Mouse (Mus musculus) kidney, embryonic 14.5 days (tissue): ENCODE results near the gene Rwdd2b. TPM values are rescaled to one million over a fixed set of nuclear protein-coding genes. Genes with fewer than 3 reads are reported as not detected.
A peak's percentile ranks its signal among the peaks of the same experiment; 100 is the strongest.

ENCODE experiments used
- ATAC-seq: fragments of 200-750 bp; cut with Nextera tagmentation; 2 replicates; pipeline ENCODE4 v1.8.0; 2017; ENCODE audit warnings: moderate number of reproducible peaks, mild to moderate bottlenecking, moderate TSS enrichment, moderate library complexity; ENCODE audit not compliant: low FRiP score, low TSS enrichment
- H3K27ac ChIP-seq: fragments of 300-500 bp; sonication (generic); 2 replicates; pipeline ENCODE4 v1.5.1; 2014; ENCODE audit warnings: low read depth, mild to moderate bottlenecking, low read length, moderate library complexity, mixed read lengths
- H3K27me3 ChIP-seq: fragments of 300-500 bp; sonication (generic); 2 replicates; pipeline ENCODE4 v1.6.1; 2014; ENCODE audit warnings: mild to moderate bottlenecking, low read length; ENCODE audit not compliant: control insufficient read depth, insufficient read depth
- H3K36me3 ChIP-seq: fragments of 300-500 bp; sonication (generic); 2 replicates; pipeline ENCODE4 v1.6.1; 2014; ENCODE audit warnings: low read length, mixed read lengths; ENCODE audit not compliant: control insufficient read depth, insufficient read depth
- H3K4me1 ChIP-seq: fragments of 300-500 bp; sonication (generic); 2 replicates; pipeline ENCODE4 v1.6.1; 2014; ENCODE audit warnings: low read length, mixed read lengths; ENCODE audit not compliant: control insufficient read depth, insufficient read depth
- H3K4me2 ChIP-seq: fragments of 300-500 bp; sonication (generic); replicated peaks from 2 replicates; pipeline ENCODE4 v1.6.1; 2014; ENCODE audit warnings: low read depth, mild to moderate bottlenecking, low read length
- H3K4me3 ChIP-seq: fragments of 300-500 bp; sonication (generic); 2 replicates; pipeline ENCODE4 v1.5.1; 2014; ENCODE audit warnings: mild to moderate bottlenecking, low read length
- H3K9ac ChIP-seq: fragments of 300-500 bp; sonication (generic); 2 replicates; pipeline ENCODE4 v1.6.1; 2014; ENCODE audit warnings: low read depth, mild to moderate bottlenecking, low read length, moderate library complexity
- H3K9me3 ChIP-seq: fragments of 300-500 bp; sonication (generic); 2 replicates; pipeline ENCODE4 v1.6.1; 2016; ENCODE audit warnings: low read length; ENCODE audit not compliant: control insufficient read depth
- WGBS: fragments of 180-500 bp; shearing (Covaris S2); extraction: QIAGEN DNeasy Blood & Tissue Kit; methylation state at CpG from one replicate; pipeline ENCODE4 v1.1.7; 2014; 5-methylcytosine and 5-hydroxymethylcytosine counted together
- polyA plus RNA-seq: library from polyadenylated mRNA; unstranded; fragments of >200 nt; fragmentation: Nextera tagmentation; extraction: Ambion mirVana; gene quantifications from 2 replicates; pipeline ENCODE4 v1.2.1, GENCODE M21; 2014

The Rwdd2b gene
- 9.5 and 13.7 TPM in 2 replicates for polyA plus RNA-seq

- WGBS = under 1% methylated on average over 38 of the region's 38 CpGs
- Histone ChIP-seq H3K9ac (peak within 1 kb of the TSS; percentile 64), H3K9me3 (no peaks in the 10 kb centered on the region), H3K4me3 (peak within 1 kb of the TSS; percentile 53), H3K36me3 (no peaks in the 10 kb centered on the region), H3K4me2 (peak within 1 kb of the TSS; percentile 71), H3K4me1 (peaks cover 9% of the 10 kb centered on the region; the same call in 1 of the 2 replicates), H3K27ac (peak within 1 kb of the TSS; percentile 38; the same call in 1 of the 2 replicates), H3K27me3 (no peaks in the 10 kb centered on the region)
- peak; percentile 98 for ATAC-seq
Observed at GRCm38 (mm10) chr16:87440184-87440686, at the start of gene Rwdd2b. Rwdd2b (minus strand) TSS chr16:87440573.

GRCm38 (mm10) chr16:87488605-87489004, 48.2 kb upstream of the Rwdd2b start:
- Histone ChIP-seq H3K27me3 (no peaks in the 10 kb centered on the region), H3K4me2 (no peak overlapping the region)
- no peak for ATAC-seq

GRCm38 (mm10) chr16:87486739-87487138, 46.4 kb upstream of the Rwdd2b start:
- Histone ChIP-seq H3K9me3 (no peaks in the 10 kb centered on the region), H3K4me3 (no peak overlapping the region), H3K27me3 (no peaks in the 10 kb centered on the region), H3K4me1 (no peaks in the 10 kb centered on the region), H3K27ac (no peak overlapping the region), H3K9ac (no peak overlapping the region), H3K36me3 (peaks cover 95% of the 10 kb centered on the region), H3K4me2 (no peak overlapping the region)
- 91% methylated on average over 5 of the region's 5 CpGs for WGBS
- no peak for ATAC-seq

More at GRCm38 (mm10) chr16:87488605-87489004, 48.2 kb upstream of the Rwdd2b start:
- no peaks in the 10 kb centered on the region for H3K9me3 ChIP-seq
- no peak overlapping the region for H3K4me3 ChIP-seq
- H3K27ac ChIP-seq = no peak overlapping the region
- 86% methylated on average over 2 of the region's 2 CpGs for WGBS
- H3K4me1 ChIP-seq = no peaks in the 10 kb centered on the region
- no peak overlapping the region for H3K9ac ChIP-seq
- H3K36me3 ChIP-seq = peaks cover 96% of the 10 kb centered on the region

GRCm38 (mm10) chr16:87484367-87484766, 44.0 kb upstream of the Rwdd2b start:
- Histone ChIP-seq H3K4me3 (no peak overlapping the region), H3K4me1 (no peaks in the 10 kb centered on the region), H3K27me3 (no peaks in the 10 kb centered on the region), H3K36me3 (peaks cover 86% of the 10 kb centered on the region), H3K9me3 (no peaks in the 10 kb centered on the region), H3K27ac (no peak overlapping the region), H3K4me2 (no peak overlapping the region), H3K9ac (no peak overlapping the region)
- ATAC-seq = peak; percentile 52; the same call in 1 of the 2 replicates
- WGBS = 91% methylated on average over 5 of the region's 5 CpGs

GRCm38 (mm10) chr16:87470579-87470978, 30.2 kb upstream of the Rwdd2b start:
- H3K27me3 ChIP-seq = no peaks in the 10 kb centered on the region
- no peak for ATAC-seq
- H3K9me3 ChIP-seq = no peaks in the 10 kb centered on the region
- no peak overlapping the region for H3K4me2 ChIP-seq
- H3K9ac ChIP-seq = no peak overlapping the region
- H3K36me3 ChIP-seq = peaks cover 72% of the 10 kb centered on the region
- no peak overlapping the region for H3K27ac ChIP-seq
- H3K4me3 ChIP-seq = no peak overlapping the region
- 89% methylated on average over 4 of the region's 4 CpGs for WGBS
- H3K4me1 ChIP-seq = no peaks in the 10 kb centered on the region

GRCm38 (mm10) chr16:87458752-87459151, 18.4 kb upstream of the Rwdd2b start:
- 96% methylated on average over 3 of the region's 3 CpGs for WGBS
- Histone ChIP-seq H3K27ac (no peak overlapping the region), H3K9ac (no peak overlapping the region), H3K4me2 (no peak overlapping the region), H3K4me1 (peaks cover 12% of the 10 kb centered on the region; the same call in 1 of the 2 replicates), H3K36me3 (peaks cover 36% of the 10 kb centered on the region), H3K4me3 (no peak overlapping the region), H3K27me3 (no peaks in the 10 kb centered on the region), H3K9me3 (no peaks in the 10 kb centered on the region)
- no peak for ATAC-seq

- Histone ChIP-seq H3K27me3 (no peaks in the 10 kb centered on the region), H3K4me3 (peak overlapping the region; percentile 94), H3K27ac (peak overlapping the region; percentile 63; the same call in 1 of the 2 replicates), H3K9ac (peak overlapping the region; percentile 90), H3K36me3 (peaks cover 8% of the 10 kb centered on the region; the same call in 1 of the 2 replicates), H3K4me2 (peak overlapping the region; percentile 79), H3K4me1 (peaks cover 12% of the 10 kb centered on the region; the same call in 1 of the 2 replicates), H3K9me3 (no peaks in the 10 kb centered on the region)
- under 1% methylated on average over 38 of the region's 38 CpGs for WGBS
- ATAC-seq = no peak
Observed at GRCm38 (mm10) chr16:87455180-87455611, 14.8 kb upstream of the Rwdd2b start.

GRCm38 (mm10) chr16:87454419-87455179, 14.2 kb upstream of the Rwdd2b start, which contains the start of gene Usp16:
Usp16 (plus strand) TSS chr16:87454703.
- peak; percentile 98 for ATAC-seq
- Histone ChIP-seq H3K4me1 (peaks cover 12% of the 10 kb centered on the region; the same call in 1 of the 2 replicates), H3K4me3 (peak within 1 kb of the TSS; percentile 94), H3K27me3 (no peaks in the 10 kb centered on the region), H3K9ac (peak within 1 kb of the TSS; percentile 90), H3K36me3 (peaks cover 6% of the 10 kb centered on the region; the same call in 1 of the 2 replicates), H3K9me3 (no peaks in the 10 kb centered on the region), H3K4me2 (peak within 1 kb of the TSS; percentile 79), H3K27ac (peak within 1 kb of the TSS; percentile 63)
- WGBS = 9% methylated on average over 44 of the region's 45 CpGs

GRCm38 (mm10) chr16:87453226-87453625, 12.9 kb upstream of the Rwdd2b start:
- WGBS = 88% methylated on average over 2 of the region's 2 CpGs
- no peak for ATAC-seq
- H3K36me3 ChIP-seq = no peaks in the 10 kb centered on the region
- no peak overlapping the region for H3K9ac ChIP-seq
- H3K27ac ChIP-seq = no peak overlapping the region
- peaks cover 12% of the 10 kb centered on the region; the same call in 1 of the 2 replicates for H3K4me1 ChIP-seq
- H3K4me2 ChIP-seq = no peak overlapping the region
- no peaks in the 10 kb centered on the region for H3K27me3 ChIP-seq
- no peak overlapping the region for H3K4me3 ChIP-seq
- no peaks in the 10 kb centered on the region for H3K9me3 ChIP-seq
